Mouse (Mus musculus) kidney, adult 2 months (tissue): ENCODE data around the gene Dclre1b.
"Not testable (repeated sequence)": the region's sequence is repeated elsewhere in the genome, so short reads cannot be mapped to it uniquely, and the experiment has no call there.

ENCODE experiments used
- CTCF ChIP-seq: fragments of 200-500 bp; conservative IDR thresholded peaks from 2 replicates; pipeline ENCODE4 v1.5.1; 2011; ENCODE audit warnings: low read depth, mild to moderate bottlenecking, control low read depth, low read length, moderate library complexity, mixed read lengths; ENCODE audit not compliant: insufficient read depth, insufficient read length
- POLR2A ChIP-seq: fragments of 200-500 bp; IDR thresholded peaks from one replicate; pipeline ENCODE4 v1.6.1; 2011; ENCODE audit warnings: low read depth, low read length, control low read depth

DNA sequence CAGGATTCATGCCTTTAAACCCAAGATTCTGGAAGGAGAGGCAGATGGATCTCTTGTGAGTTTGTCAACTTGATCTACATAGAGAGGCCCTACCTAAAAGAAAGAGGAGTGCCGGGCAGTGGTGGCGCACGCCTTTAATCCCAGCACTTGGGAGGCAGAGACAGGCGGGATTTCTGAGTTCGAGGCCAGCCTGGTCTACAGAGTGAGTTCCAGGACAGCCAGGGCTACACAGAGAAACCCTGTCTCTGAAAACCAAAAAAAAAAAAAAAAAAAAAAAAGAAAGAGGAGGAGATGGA is 17.2 kb downstream of the Dclre1b start:
- not testable (repeated sequence) for TF ChIP-seq CTCF, POLR2A
